Mouse (Mus musculus) intestine, postnatal 0 days (tissue): ENCODE results near the gene Tet3. TPM values are rescaled to one million over a fixed set of nuclear protein-coding genes. Genes with fewer than 3 reads are reported as not detected.

Experiments
- ATAC-seq: fragments of 200-750 bp; cut with Nextera tagmentation; 2 replicates; pipeline ENCODE4 v1.8.0; 2017; ENCODE audit warnings: mild to moderate bottlenecking, moderate TSS enrichment, moderate library complexity
- H3K27ac ChIP-seq: fragments of 300-500 bp; sonication (generic); 2 replicates; pipeline ENCODE4 v1.5.1; 2014; ENCODE audit warnings: mild to moderate bottlenecking, low read depth, low read length, moderate library complexity
- H3K27me3 ChIP-seq: fragments of 300-500 bp; sonication (generic); replicated peaks from 2 replicates; pipeline ENCODE4 v1.6.1; 2014; ENCODE audit warnings: low read length, mixed read lengths; ENCODE audit not compliant: control insufficient read depth, insufficient read depth
- H3K36me3 ChIP-seq: fragments of 300-500 bp; sonication (generic); 2 replicates; pipeline ENCODE4 v1.6.1; 2014; ENCODE audit warnings: mild to moderate bottlenecking, moderate library complexity; ENCODE audit not compliant: control insufficient read depth, insufficient read depth
- H3K4me1 ChIP-seq: fragments of 300-500 bp; sonication (generic); replicated peaks from 2 replicates; pipeline ENCODE4 v1.6.1; 2014; ENCODE audit warnings: antibody characterized with exemption, low read length, mixed read lengths; ENCODE audit not compliant: control insufficient read depth, insufficient read depth
- H3K4me2 ChIP-seq: fragments of 300-500 bp; sonication (generic); replicated peaks from 2 replicates; pipeline ENCODE4 v1.6.1; 2014; ENCODE audit warnings: low read depth, mild to moderate bottlenecking, moderate library complexity
- H3K4me3 ChIP-seq: fragments of 300-500 bp; sonication (generic); 2 replicates; pipeline ENCODE4 v1.5.1; 2014; ENCODE audit warnings: low read depth, low read length
- H3K9ac ChIP-seq: fragments of 300-500 bp; sonication (generic); 2 replicates; pipeline ENCODE4 v1.6.1; 2014; ENCODE audit warnings: mild to moderate bottlenecking, low read depth, low read length
- H3K9me3 ChIP-seq: fragments of 300-500 bp; sonication (generic); 2 replicates; pipeline ENCODE4 v1.6.1; 2016; ENCODE audit warnings: mixed run types; ENCODE audit not compliant: control insufficient read depth
- CTCF ChIP-seq: sonication (generic); IDR thresholded peaks from 2 replicates; pipeline ENCODE4 v1.5.1; 2016; ENCODE audit warnings: low read depth, mild to moderate bottlenecking, control low read depth, antibody characterized with exemption, moderate library complexity
- WGBS: fragments of 180-500 bp; shearing (Covaris S2); extraction: QIAGEN DNeasy Blood & Tissue Kit; methylation state at CpG from one replicate; pipeline ENCODE4 v1.1.7; 2014; 5-methylcytosine and 5-hydroxymethylcytosine counted together
- polyA plus RNA-seq: library from polyadenylated mRNA; unstranded; fragments of >200 nt; fragmentation: Nextera tagmentation; extraction: Ambion mirVana; gene quantifications from 2 replicates; pipeline ENCODE4 v1.2.1, GENCODE M21; 2015

The Tet3 gene
- polyA plus RNA-seq, 1 experiment from 2014 or later = 28.1 TPM

DNA sequence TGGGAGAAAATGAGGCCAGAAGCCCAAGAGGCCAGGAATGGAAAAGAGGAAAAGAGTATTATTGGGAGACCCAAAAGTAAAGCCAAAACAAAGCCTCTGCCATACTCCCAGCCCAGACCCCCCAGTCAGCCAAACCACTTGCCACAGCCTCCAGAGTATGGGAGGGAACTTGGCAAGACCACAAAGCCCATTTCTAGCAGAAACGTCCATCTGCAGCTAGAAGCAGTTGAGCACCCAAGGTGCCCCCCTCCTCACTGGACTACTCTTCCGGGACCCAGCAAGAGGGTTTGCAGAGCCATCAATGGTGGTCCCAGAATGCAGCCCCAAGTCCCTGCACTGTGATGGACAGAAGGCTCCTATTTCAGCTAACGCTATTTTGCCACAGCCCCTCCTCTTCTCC is 21.1 kb downstream of the Tet3 start:
- H3K9me3 ChIP-seq = no peaks in the 10 kb centered on the region
- H3K4me2 ChIP-seq = no peak overlapping the region
- ATAC-seq = no peak
- H3K4me3 ChIP-seq = no peak overlapping the region
- TF ChIP-seq CTCF = no peak
- no peaks in the 10 kb centered on the region for H3K27me3 ChIP-seq
- no peak overlapping the region for H3K27ac ChIP-seq
- H3K9ac ChIP-seq = no peak overlapping the region
- H3K4me1 ChIP-seq = peaks cover 19% of the 10 kb centered on the region
- WGBS = 65% methylated on average over 3 of the region's 3 CpGs
- peaks cover 14% of the 10 kb centered on the region for H3K36me3 ChIP-seq

- TF ChIP-seq CTCF = no peak
- ATAC-seq = no peak
- Histone ChIP-seq H3K4me1 (peaks cover 13% of the 10 kb centered on the region), H3K27ac (no peak overlapping the region), H3K9ac (no peak overlapping the region), H3K4me2 (no peak overlapping the region), H3K36me3 (peaks cover 14% of the 10 kb centered on the region), H3K9me3 (no peaks in the 10 kb centered on the region), H3K27me3 (no peaks in the 10 kb centered on the region), H3K4me3 (no peak overlapping the region)
- 88% methylated on average over 3 of the region's 3 CpGs for WGBS
These were observed 21.7 kb downstream of the Tet3 start for GRCm38 (mm10) chr6:83437225-83437624.

GRCm38 (mm10) chr6:83436547-83436946 is 22.3 kb downstream of the Tet3 start:
- Histone ChIP-seq H3K4me2 (no peak overlapping the region), H3K4me1 (peaks cover 13% of the 10 kb centered on the region), H3K4me3 (no peak overlapping the region), H3K9me3 (no peaks in the 10 kb centered on the region), H3K27ac (no peak overlapping the region), H3K27me3 (no peaks in the 10 kb centered on the region), H3K9ac (no peak overlapping the region), H3K36me3 (peaks cover 14% of the 10 kb centered on the region)
- no peak for TF ChIP-seq CTCF
- WGBS = 64% methylated on average over 4 of the region's 4 CpGs
- ATAC-seq = no peak

GRCm38 (mm10) chr6:83435174-83435573 is 23.7 kb downstream of the Tet3 start:
- Histone ChIP-seq H3K27me3 (no peaks in the 10 kb centered on the region), H3K4me1 (peaks cover 12% of the 10 kb centered on the region), H3K4me3 (no peak overlapping the region), H3K36me3 (peaks cover 14% of the 10 kb centered on the region), H3K4me2 (no peak overlapping the region), H3K9me3 (no peaks in the 10 kb centered on the region), H3K27ac (no peak overlapping the region), H3K9ac (no peak overlapping the region)
- 51% methylated on average over 5 of the region's 5 CpGs for WGBS
- no peak for TF ChIP-seq CTCF
- no peak for ATAC-seq

GRCm38 (mm10) chr6:83433546-83433945 is 25.3 kb downstream of the Tet3 start:
- H3K9ac ChIP-seq = no peak overlapping the region
- no peak overlapping the region for H3K4me2 ChIP-seq
- peaks cover 6% of the 10 kb centered on the region for H3K4me1 ChIP-seq
- no peak for ATAC-seq
- H3K27ac ChIP-seq = no peak overlapping the region
- TF ChIP-seq CTCF = no peak
- H3K4me3 ChIP-seq = no peak overlapping the region
- 76% methylated on average over 4 of the region's 4 CpGs for WGBS
- H3K36me3 ChIP-seq = peaks cover 17% of the 10 kb centered on the region
- H3K27me3 ChIP-seq = no peaks in the 10 kb centered on the region
- H3K9me3 ChIP-seq = no peaks in the 10 kb centered on the region

- Histone ChIP-seq H3K4me2 (no peak overlapping the region), H3K27me3 (no peaks in the 10 kb centered on the region), H3K27ac (peak overlapping the region; percentile 43; the same call in 1 of the 2 replicates), H3K4me3 (no peak overlapping the region), H3K9me3 (no peaks in the 10 kb centered on the region), H3K36me3 (peaks cover 15% of the 10 kb centered on the region), H3K9ac (no peak overlapping the region), H3K4me1 (peaks cover 12% of the 10 kb centered on the region)
- WGBS = 69% methylated on average over 7 of the region's 7 CpGs
- no peak for TF ChIP-seq CTCF
- no peak for ATAC-seq
These were observed 25.9 kb downstream of the Tet3 start for GRCm38 (mm10) chr6:83432966-83433365.
